Mouse (Mus musculus) T-helper 17 cell (primary cell): ENCODE data around the gene Rassf4.

Experiments used
- in situ Hi-C, 2 experiments: fragments of 300-600 bp; cut with MboI, MseI; formaldehyde crosslinking; loops; 1 replicate in 1 of 2; 2 replicates in 1 of 2; pipeline ENCODE4 v1.15.1; 2025; ENCODE audit warnings: high pct_unique_total_duplicates in 2 of 2

Rassf4 gene

DNA sequence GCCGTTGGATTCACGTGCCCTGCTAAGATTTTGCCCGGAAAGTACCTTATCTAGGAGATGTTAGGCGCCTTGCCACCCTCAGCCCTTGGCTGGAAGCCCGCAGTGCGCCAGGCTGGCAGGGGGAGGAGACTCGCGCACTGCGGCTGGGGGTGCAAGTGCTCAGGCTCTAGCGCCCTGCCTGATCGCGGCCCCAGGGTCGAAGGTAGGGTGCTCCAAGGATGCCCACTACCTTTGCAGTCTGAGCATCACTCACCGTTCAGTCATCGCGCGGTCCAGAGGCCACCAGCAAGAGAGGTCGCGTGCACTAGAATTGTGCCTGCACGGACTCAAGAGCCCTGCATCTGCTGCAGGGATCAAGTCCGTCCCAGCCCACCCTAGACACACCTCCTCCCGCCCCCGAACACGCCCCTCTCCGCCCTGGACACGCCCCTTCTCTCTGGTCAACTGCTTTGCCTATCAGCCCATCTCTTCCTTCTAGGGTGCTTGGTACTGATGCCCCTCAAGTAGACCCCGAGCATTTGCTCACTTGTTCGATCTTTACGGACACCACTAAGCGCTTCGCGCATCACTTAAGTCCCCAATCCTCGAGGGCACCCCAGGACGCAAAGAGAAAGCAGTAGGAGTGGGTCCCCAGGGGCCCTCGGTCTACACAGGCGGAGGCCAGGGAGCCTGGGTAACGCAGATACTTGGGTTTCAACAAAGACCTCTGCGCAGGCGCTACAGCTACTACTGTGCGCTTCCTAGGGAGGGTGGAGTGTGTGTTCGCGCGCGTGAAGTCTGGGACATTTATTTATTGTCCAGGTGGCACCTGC is at the start of gene Rassf4:
Rassf4 (minus strand) TSS at position 482 of the 812 bp plus-strand sequence.
- in situ Hi-C loops = no loop called here

DNA sequence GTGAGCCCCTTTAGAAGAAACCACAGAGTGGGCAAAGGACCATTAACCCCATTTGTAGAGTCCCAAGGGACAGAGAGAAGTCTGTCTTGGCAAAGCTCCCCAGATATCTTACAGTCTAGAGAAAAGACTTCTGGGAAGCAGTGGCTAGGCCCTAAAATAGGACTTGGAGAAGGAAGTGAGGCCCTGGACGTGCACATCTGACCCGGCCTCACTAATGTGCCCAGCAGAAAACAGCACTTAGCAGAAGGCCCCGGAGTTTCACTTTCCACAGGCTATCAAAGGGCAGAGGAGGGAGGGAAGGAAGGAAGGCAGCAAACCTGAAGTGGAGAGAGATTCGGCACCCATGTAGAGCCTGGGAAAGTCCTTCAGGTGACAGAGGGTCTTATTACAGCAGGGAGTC is 45.2 kb upstream of the Rassf4 start:
- in situ Hi-C loops = loop anchor here in 1 of 2 experiments (5.0 kb wide), 1 partner anchor 38 kb away; no protein-coding TSS in a partner anchor

DNA sequence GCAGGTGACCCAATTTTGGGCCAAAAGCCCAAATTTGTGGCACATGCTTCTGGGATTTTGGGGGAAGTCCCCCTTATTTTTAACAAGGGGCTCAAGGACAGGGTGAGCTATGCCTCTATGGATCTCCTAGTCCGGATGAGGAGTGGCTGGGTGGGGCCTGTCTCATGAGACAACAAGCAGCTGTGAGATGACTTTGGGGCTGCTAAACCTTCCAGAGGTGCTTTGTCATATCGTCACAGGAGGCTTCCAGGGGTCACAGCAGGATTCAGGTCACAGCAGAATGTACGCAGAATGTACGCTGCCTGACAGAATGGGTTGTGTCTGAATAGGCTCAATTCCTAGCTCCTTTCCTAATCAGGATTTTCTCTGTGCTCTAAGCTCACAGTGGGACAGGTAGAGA is 44.6 kb upstream of the Rassf4 start:
- in situ Hi-C loops = loop anchor here in 1 of 2 experiments (5.0 kb wide), 1 partner anchor 39 kb away; no protein-coding TSS in a partner anchor

DNA sequence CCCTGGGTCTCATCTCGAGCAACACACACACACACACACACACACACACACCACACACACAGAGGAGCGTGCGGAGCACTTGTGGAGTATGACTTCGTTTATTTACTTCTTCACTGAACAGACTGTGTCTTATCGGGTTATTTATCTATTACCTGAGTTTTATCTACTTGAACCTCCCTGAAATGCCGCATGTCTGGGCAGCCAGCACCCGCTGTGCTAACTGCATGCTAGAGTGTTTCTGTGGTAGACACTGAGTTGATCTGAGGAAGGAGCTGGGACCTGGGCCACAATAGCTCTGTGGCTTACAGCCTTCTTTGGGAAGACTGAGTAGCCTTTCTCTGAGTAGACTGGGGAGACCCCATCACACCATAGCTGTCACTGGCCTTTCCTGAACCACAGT is 44.1 kb upstream of the Rassf4 start:
- in situ Hi-C loops = loop anchor here in 1 of 2 experiments (5.0 kb wide), 1 partner anchor 39 kb away; no protein-coding TSS in a partner anchor

DNA sequence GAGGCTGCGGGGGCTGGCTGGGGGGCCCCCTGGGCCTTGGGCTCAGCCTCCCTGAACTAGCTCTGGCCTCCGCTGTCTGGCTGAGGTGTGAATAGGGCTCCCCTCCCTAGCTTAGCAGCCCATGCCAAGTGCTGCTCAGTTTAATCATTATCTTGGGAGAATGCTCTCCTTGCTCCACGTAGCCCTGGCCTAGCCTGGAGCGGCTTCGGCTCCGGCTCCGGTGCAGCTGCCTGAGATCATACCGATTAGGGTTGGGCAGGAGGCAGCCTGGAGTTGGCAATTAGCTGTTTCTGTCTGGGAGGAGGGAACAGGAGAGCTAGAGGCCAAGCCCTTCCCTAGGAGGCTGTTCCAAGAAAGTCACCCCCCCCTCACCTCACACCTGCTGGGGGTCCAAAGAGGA is 42.9 kb upstream of the Rassf4 start, which contains the start of gene Tmem72:
Tmem72 (minus strand) TSS at position 248 of the 400 bp plus-strand sequence.
- in situ Hi-C loops = loop anchor here in 1 of 2 experiments (5.0 kb wide), 1 partner anchor 41 kb away; no protein-coding TSS in a partner anchor

DNA sequence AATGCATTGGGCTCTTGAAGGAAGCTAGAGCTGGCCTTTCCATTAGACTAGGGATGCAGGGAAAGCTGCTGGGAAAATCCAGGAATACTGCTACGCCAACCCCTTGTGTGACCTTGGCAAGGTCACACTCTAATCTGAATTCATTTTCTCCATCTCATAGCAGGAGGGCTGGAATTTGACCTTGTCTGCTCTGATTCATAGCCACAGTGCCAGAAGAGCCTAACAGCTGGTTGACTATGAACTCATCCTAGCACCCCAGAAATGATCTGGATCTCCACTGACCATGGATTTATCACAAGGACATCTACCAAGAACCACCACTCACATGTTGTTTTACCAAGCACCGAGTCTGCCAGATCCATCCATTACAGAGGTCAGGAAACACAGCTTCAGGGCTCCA is 41.4 kb upstream of the Rassf4 start:
- in situ Hi-C loops = loop anchor here in 1 of 2 experiments (5.0 kb wide), 1 partner anchor 42 kb away; no protein-coding TSS in a partner anchor

DNA sequence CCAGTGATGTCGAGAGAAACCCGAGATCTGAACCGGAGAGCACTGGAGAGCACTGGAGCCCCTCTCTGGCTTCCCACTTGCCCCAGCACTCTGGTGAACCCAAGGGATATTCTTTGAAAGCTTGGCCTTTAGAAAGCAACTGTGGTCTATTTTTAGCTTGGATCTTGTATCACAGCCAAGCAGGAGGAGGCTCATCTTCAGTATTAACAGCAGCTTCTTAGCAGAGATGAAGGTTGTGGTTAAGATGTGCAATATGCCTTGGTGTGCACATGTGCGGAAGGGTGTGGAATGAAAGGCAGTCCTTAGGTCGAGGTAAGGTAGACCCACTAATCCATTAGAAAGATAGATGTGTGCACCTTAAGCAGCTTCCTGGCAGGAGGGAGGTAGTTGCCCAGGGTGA is 40.8 kb upstream of the Rassf4 start:
- in situ Hi-C loops = no loop called here

DNA sequence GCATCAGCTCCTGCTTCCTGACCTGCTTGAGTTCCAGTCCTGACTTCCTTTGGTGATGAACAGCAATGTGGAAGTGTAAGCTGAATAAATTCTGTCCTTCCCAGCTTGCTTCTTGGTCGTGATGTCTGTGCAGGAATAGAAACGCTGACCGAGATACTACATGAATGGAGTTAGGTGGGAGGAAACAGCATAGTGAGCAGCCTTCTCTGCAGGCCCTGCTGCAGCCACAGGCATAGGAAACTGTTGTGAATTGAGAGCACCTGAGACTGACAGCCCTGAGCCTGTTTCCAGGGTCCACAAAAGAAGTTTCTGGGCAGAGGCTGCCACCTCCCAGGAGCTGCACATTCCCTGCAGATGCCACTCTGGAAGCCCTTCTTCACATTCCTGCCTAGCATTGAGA is 40.2 kb upstream of the Rassf4 start:
- in situ Hi-C loops = no loop called here

DNA sequence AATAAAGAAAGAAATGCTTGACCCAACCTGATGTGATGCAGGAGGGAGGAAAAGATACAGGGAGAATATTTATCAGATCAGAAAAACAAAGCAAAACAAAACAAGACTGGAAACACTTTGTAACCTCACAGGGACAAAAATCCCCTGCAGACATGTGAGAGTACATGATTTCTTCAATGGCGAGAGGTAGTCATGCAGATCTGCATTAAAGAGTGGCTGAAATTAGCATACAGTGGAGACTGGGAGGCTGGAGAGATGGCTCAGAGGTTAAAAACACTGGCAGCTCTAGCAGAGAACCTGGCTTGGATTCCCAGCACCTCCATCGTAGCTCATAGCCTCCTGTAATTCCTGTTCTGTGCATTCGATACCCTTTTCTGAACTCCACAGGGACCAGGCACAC is 38.8 kb upstream of the Rassf4 start:
- in situ Hi-C loops = no loop called here

DNA sequence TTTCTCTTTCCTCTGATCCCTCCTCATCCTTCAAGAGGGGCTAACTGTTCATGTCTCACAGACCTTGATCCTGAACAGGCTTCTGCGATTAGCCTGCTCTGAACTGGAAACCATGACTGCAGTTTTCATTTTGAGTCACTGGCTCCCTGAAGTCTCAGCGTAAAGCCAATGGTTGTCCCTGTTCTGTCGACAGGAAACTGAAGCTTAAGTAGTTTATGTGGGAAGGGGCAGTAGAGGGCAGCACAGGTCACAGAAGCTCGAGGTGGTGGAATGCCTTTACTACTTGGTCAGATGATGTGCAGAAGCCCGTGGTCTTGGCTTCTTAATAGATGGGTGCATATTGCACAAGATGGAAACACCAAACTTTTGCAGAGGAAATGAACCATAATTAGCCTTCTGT is 38.3 kb upstream of the Rassf4 start:
- in situ Hi-C loops = no loop called here

DNA sequence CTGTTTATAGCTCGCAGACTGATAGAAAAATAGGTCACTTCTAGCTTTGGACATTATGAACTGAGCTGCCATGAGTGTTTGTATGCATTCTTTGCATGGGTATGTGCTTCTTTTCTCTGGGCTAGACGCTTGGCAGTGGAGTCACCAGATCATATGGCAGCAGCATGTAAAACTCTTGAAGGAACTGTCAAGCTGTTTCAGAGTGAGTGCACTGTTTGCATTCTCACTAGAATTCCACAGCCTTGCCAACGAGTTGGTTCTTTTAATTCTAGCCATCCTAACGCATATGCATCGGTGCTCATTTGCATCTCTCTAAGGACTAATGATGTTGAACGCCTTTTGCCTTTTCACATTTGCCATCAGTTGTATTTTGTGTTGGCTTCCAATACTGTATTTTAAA is 30.6 kb upstream of the Rassf4 start:
- in situ Hi-C loops = no loop called here

DNA sequence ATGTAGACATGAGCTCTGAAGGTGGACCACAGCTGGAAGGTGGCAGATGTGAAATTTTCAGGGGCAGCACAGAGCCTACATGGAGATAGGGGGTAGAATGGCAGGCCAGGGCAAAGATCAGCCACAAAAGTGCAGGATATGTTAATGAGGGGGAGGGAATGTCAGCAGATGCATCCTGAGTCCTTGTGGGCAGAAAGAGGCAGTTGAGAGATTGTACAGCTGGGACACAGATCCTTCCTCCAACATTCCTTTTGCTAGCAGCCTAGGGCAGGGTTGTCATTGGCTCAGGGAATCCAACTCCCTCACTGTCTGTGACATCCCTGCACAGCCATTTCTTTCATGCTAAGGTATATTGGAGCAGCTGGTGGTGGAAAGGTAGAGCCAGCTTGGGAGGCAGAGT is 27.1 kb upstream of the Rassf4 start:
- in situ Hi-C loops = no loop called here

DNA sequence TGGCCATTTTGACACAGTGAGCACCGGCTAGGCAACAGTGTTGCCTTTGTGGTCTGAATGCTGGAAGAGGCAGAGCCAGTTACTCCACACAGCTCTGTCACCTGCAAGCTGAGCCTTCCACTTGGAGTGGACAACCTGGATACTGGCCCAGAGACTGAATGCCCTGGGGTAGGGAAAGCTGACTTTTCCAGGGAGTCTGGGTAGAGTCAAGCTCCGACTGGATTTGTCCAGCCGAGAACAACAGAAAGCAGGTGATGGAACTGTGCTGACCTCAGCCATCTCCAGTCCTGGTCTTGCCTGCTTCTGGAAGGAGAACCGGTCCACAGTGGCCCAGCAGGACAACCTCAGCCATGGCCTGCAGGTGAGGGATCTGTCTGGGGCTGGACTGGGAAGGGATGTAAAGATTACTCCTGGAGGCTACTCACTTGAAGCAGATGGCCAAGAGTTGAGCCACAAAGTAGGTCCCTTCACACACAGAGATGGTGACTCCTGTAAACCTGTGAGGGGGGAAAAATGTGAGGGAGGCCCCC is 24.2 kb upstream of the Rassf4 start:
- in situ Hi-C loops = no loop called here

DNA sequence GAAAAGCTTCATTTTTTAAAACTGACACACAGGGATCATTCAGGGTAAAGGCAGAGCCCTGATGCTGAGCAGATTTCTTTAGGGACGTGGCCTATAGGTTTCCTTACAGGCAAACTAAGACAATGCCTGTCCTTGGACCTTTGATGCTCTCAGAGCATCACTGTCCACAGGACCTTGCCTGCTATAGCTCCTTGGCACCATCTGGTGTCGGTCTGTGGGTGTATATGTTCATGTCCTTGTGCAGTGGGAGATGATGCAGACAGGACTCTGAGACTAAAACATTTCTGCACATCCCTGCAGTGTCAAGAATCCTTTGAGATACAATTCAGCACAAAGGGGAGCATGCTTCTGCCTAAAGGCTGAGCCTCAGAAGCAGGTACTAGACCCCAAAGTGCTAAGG is 23.7 kb upstream of the Rassf4 start:
- in situ Hi-C loops = no loop called here

DNA sequence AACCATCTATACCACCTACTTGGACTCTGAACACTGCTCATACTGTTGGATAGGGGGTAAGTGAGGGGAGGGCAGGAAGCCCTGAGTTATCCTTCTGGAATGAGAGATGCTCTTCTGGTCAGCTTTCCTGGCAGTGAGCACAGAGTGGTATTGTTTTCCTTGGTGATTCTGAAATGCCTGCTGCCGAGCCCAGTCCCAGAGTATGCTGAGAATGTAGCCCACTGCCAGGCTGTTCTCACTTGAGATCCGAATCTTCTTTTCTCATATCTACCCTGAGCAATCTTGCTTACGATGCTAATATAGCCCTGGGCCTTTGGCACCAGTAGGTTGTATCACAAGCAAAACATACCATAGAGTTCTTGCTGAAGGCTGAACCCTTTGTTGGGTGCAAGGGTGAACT is 20.6 kb upstream of the Rassf4 start:
- in situ Hi-C loops = no loop called here

DNA sequence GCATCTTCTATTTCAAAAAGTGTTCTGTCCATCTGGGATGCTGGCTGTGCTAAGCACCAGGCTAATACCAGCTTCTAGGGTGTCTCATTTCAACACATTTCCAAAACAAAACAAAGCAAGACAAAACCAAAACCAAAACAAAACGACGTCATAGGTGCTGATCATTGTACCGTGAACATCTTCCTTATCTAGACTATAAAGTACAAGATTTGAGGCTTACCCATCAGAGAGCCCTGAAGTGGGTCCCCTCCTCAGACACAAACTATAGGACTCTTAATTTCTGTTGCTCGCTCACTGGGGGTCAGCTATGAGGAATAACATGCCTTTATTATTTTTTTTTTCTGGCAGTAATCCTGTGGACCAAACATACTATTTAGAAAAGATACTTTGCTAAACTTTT is 19.9 kb upstream of the Rassf4 start:
- in situ Hi-C loops = no loop called here

DNA sequence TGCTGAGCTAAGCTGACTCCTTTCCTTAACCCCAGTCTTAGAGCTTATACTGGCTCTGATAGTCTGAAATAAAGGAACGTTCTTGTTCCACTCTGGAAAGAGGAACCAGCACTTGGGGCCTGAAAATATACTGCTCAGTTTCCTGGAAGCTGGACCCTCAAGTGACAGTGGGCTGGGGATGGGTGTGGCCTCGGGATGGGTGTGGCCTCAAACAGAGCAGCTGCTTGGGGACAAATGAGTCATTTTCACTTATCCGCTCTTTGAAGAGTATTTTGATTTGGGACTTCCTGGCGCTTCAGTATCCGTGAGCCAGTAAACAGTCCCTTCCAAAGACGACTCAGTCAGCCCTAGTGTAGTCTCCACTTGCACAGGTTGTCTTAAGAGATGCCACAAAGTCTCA is 8.6 kb upstream of the Rassf4 start:
- in situ Hi-C loops = no loop called here

DNA sequence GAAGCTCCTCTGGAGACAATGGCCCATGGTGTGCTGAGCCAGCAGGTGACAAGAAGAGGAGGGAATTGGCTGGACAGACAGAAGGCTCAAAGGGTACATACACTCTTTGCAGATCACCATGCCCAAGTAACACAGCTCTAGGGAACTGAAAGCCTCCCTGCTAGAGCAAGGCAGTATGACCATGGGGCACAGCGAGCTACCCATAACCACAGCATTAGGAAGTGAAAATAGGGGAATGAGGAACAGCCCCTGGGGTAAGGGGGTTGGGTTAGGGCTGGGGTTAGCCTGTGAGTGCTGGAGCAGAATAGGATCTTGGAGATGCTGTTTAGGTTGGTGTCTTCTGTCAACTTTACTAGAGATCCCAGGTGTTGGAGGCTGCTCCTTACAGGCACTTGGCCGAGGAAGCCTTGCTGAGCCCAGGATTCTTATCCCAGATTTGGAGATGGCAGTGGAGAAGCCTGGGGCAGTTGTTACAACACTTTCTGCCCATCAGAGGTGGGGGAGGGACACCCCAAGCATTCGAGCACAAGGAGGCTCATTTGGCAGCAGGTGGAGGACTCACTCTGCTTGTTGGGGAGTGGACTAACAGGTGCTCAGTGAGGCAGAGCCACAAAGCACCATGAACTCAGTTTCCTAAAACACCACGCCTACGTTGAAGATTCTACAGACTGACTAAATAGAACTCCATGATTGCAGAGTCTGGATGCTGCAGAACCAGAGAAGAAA is 6.0 kb upstream of the Rassf4 start:
- in situ Hi-C loops = no loop called here

DNA sequence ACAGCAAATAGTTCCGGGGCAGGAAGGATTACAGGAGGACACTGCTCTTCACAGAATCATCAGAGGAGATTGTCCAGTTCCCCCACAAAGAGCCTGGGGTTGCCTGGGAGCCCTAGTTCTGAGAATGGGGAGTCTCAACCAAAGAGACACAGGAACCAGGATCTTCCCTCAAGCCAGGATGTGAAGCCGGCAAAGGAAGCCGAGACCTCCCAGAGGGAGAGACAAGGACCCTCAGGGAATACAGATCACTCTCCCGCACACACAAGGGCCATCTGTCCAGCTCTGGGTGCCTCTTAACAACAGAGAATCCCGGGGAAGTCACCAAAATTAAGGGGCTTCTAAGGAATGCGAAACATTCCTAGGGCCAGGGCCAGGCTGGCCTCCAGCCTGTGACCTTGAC is 3.6 kb upstream of the Rassf4 start:
- in situ Hi-C loops = no loop called here

DNA sequence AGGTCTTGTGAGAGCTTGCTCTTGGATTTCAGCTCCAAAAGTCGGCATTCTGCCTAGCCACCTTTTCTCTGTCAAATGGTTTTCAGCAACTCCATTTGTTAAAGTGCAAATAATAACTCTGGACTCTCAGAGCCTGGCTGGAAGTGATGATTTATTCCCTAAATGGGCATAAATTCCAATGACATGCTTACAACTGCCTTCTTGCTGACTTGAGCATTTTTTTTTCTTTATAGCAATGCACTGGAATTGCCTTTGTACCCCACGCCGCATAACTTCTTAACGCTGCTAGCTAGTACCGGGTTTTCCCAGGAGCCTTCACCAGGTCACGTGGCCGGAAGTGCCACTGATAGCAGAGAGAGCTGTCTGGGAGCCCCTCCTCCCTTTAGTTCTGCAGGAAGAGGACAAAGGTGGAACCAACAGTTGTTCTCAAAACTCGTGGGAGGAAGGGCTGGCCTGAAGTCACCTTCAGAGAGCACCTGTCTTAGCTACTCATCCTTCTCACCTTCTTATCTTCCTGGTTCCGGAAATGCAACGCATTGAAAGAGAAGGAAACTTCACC is 2.7 kb upstream of the Rassf4 start:
- in situ Hi-C loops = no loop called here

DNA sequence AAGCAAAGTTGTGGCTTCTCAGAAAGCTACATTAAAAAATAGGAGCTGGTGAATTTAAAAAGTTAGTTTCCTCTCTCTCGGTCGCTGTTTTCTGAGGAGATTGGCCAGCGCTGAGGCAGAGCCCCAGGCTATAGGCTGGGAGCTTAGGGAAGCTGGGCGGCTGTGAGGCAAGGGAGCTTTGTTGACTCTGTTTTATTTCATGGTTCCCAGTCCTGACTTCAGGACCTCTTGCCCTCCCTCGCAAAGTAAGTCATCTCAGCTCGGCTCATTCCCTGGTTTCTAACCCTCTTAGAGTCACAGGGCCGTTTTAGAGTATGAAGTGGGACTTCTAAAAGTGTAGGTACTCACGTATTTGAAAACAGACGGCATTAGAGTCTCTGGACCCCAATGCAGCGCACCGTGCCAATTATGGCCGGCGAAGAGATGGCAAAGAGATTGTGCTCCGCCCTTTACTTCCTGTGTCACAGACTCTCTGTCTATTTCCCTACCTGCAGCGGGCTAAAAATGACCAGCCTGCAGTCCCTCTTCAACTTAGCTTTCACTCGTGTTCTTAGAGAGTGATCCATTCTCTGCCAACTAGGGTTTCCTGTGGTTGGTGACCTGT is 633 bp upstream of the Rassf4 start:
- in situ Hi-C loops = no loop called here

DNA sequence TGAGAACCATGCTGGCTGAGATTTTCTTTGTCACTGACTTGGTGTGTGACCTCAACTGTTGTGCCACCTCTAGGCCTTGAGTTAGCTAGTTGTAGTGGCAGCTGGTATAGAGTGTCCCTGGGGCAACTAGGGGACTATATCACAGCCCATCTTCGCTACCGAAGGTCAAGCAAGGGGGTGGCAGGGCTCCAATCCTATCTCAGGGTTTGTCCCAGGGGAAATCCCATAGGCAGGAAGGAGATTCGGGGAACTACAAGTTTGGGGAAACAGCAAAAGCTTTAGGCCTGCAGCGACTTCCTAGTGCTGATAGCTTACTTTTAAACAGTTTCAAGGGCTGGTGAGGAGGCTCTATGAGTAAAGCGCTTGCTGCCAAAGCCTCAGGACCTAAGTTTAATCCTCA is 1.4 kb downstream of the Rassf4 start:
- in situ Hi-C loops = no loop called here
